Mouse (Mus musculus) liver, embryonic 13.5 days (tissue): ENCODE data around the gene Rem2. TPM values are rescaled to one million over a fixed set of nuclear protein-coding genes. Genes with fewer than 3 reads are reported as not detected.

Experiments
- ATAC-seq: fragments of 200-750 bp; cut with Nextera tagmentation; 2 replicates; pipeline ENCODE4 v1.8.0; 2017; ENCODE audit warnings: low read depth, mild to moderate bottlenecking, moderate number of reproducible peaks, moderate library complexity
- DNase-seq: peaks from one replicate; pipeline ENCODE4 v3.0.0; 2022
- H3K27ac ChIP-seq: fragments of 300-500 bp; sonication (generic); 2 replicates; pipeline ENCODE4 v1.5.1; 2015; ENCODE audit warnings: moderate library complexity, mild to moderate bottlenecking, inconsistent platforms
- H3K27me3 ChIP-seq: fragments of 300-500 bp; sonication (generic); 2 replicates; pipeline ENCODE4 v1.6.1; 2015; ENCODE audit warnings: mild to moderate bottlenecking, inconsistent platforms
- H3K36me3 ChIP-seq: fragments of 300-500 bp; sonication (generic); 2 replicates; pipeline ENCODE4 v1.6.1; 2015; ENCODE audit warnings: mild to moderate bottlenecking, inconsistent platforms
- H3K4me1 ChIP-seq: fragments of 300-500 bp; sonication (generic); replicated peaks from 2 replicates; pipeline ENCODE4 v1.6.1; 2015; ENCODE audit warnings: inconsistent platforms
- H3K4me2 ChIP-seq: fragments of 300-500 bp; sonication (generic); 2 replicates; pipeline ENCODE4 v1.6.1; 2015; ENCODE audit warnings: inconsistent platforms, mild to moderate bottlenecking, moderate library complexity
- H3K4me3 ChIP-seq: fragments of 300-500 bp; sonication (generic); replicated peaks from 2 replicates; pipeline ENCODE4 v1.5.1; 2015; ENCODE audit warnings: mild to moderate bottlenecking, inconsistent platforms
- H3K9ac ChIP-seq: fragments of 300-500 bp; sonication (generic); 2 replicates; pipeline ENCODE4 v1.6.1; 2015; ENCODE audit warnings: mild to moderate bottlenecking, inconsistent platforms
- H3K9me3 ChIP-seq: fragments of 300-500 bp; sonication (generic); replicated peaks from 2 replicates; pipeline ENCODE4 v1.6.1; 2016; ENCODE audit warnings: inconsistent platforms
- WGBS: fragments of 180-500 bp; shearing (Covaris S2); methylation state at CpG from one replicate; pipeline ENCODE4 v1.1.7; 2015; ENCODE audit not compliant: insufficient replicate concordance; 5-methylcytosine and 5-hydroxymethylcytosine counted together
- polyA plus RNA-seq: library from polyadenylated mRNA; unstranded; fragments of >200 nt; fragmentation: Nextera tagmentation; extraction: Ambion mirVana; gene quantifications from 2 replicates; pipeline ENCODE4 v1.2.1, GENCODE M21; 2015

Rem2 gene
- polyA plus RNA-seq, 1 experiment from 2014 or later: 0.06 TPM

DNA sequence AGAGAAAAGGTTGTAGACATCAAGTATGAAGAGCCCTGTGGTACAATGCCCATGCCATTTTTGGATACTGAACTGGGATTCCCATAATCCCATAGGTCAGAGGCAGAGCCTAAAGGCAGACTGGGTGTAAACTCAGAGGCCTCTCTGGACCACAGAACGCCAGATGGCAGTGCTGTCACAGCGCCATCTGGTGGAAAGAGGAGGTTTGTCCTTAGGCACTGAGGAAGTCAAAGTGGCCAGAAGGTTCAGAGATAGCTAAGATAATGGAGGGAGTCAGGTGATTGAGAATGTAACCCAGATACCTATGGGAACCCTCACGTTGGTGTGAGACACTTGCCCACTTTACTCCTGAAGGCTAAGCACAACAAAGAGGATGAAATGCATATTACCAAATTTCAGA, 18.3 kb downstream of the Rem2 start:
- DNase-seq (peak; percentile 42), ATAC-seq (peak; percentile 69)
- H3K36me3 ChIP-seq: no peaks in the 10 kb centered on the region
- no peak overlapping the region for H3K4me3 ChIP-seq
- H3K27me3 ChIP-seq: no peaks in the 10 kb centered on the region
- WGBS: 1% methylated on average over 3 of the region's 3 CpGs
- no peaks in the 10 kb centered on the region for H3K9me3 ChIP-seq
- no peak overlapping the region for H3K9ac ChIP-seq
- H3K4me1 ChIP-seq: peaks cover 10% of the 10 kb centered on the region
- H3K27ac ChIP-seq: no peak overlapping the region
- no peak overlapping the region for H3K4me2 ChIP-seq

DNA sequence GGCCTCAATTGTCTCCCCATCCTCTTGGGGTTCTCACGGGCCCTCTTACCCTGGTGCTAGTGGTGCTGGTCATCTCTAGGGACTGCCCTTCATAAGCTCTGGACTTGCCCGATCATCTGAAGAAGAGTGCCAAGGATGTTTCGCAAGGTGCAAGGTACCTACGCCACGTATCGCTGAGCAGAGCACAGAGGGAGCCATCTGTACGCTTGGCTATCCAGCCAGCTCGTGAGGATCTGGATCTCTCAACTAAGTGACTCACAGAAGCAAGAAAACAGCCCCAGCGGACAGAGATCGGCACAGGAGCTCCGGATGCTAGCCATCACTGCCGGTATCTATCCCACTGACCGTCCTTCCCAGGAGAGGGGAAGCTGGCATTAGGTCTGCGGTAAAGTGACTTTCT, 20.8 kb downstream of the Rem2 start:
- H3K4me1 ChIP-seq: peaks cover 10% of the 10 kb centered on the region
- no peak overlapping the region for H3K4me2 ChIP-seq
- ATAC-seq (no peak), DNase-seq (no peak)
- no peaks in the 10 kb centered on the region for H3K9me3 ChIP-seq
- no peak overlapping the region for H3K4me3 ChIP-seq
- 77% methylated on average over 14 of the region's 14 CpGs for WGBS
- no peaks in the 10 kb centered on the region for H3K36me3 ChIP-seq
- no peaks in the 10 kb centered on the region for H3K27me3 ChIP-seq
- no peak overlapping the region for H3K9ac ChIP-seq
- H3K27ac ChIP-seq: no peak overlapping the region

DNA sequence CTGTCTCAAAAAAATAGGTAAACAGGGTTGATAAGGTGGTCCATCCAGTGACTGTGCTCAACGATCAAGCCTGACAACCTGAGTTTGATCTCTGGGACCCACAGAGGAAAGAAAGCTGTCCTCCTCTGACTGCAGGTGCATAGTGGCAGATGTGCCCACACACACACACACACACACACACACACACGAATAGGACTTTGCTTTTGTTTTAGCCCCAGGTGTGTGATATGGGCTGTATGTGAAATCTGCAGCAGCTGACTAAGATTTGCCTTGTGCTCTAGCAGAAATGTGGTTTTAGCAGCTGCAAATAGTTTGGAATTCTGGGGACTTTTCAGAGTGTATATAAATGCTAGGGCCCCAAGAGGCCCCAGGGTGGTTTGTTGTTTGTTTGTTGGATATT, 23.4 kb downstream of the Rem2 start:
- Histone ChIP-seq H3K4me3 (no peak overlapping the region), H3K9me3 (no peaks in the 10 kb centered on the region), H3K36me3 (no peaks in the 10 kb centered on the region), H3K4me2 (no peak overlapping the region), H3K9ac (no peak overlapping the region), H3K27me3 (no peaks in the 10 kb centered on the region), H3K27ac (no peak overlapping the region), H3K4me1 (no peaks in the 10 kb centered on the region)
- DNase-seq: no peak
- 58% methylated on average over 2 of the region's 2 CpGs for WGBS
- no peak for ATAC-seq

DNA sequence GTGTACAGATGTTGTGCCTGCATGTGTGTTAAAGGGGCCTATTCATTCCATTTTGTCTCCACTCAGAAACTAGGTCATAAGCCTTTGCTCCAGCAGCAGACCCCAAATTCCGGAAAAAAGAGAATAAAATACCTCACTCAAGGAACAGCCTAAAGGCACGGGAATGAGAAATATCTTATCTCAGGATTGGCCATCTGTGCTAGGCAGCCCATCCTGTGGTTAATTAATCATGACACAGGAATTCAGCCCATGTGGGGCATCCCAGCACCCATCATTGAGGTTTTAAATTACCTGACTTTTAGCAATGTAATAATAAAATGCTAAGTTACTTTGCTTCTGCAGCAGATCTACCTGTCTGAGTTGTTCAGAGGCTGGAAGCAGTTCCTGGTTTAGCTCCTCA, 25.5 kb downstream of the Rem2 start:
- Histone ChIP-seq H3K27ac (no peak overlapping the region), H3K27me3 (no peaks in the 10 kb centered on the region), H3K9ac (no peak overlapping the region), H3K4me1 (no peaks in the 10 kb centered on the region), H3K36me3 (0 out of 2 replicates have a peak, but pooled peaks cover under 1% of the 10 kb centered on the region), H3K9me3 (no peaks in the 10 kb centered on the region), H3K4me3 (no peak overlapping the region), H3K4me2 (no peak overlapping the region)
- DNase-seq: no peak
- ATAC-seq: no peak
- WGBS: 31% methylated on average over 2 of the region's 2 CpGs

DNA sequence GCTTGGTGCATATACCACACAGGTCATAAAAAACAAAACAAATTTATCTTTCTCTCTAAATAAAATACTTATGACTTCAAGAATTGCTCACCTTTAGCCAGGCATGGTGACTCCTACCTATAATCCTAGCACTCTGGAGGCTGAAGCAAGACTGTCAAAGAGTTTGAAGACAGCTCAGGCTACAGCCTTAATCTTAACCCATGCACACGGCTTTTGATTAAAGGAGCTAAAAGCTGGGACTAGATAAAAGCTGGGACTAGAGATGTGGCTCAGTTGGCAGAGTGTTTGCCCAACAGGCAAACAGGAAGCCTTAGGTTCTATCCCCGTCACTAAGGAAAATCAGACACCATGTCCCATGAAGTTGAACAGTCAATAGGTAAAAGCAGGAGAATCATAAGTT, 27.2 kb downstream of the Rem2 start:
- H3K9ac ChIP-seq: no peak overlapping the region
- H3K4me1 ChIP-seq: no peaks in the 10 kb centered on the region
- DNase-seq (no peak), ATAC-seq (no peak)
- 37% methylated on average over 2 of the region's 2 CpGs for WGBS
- H3K9me3 ChIP-seq: no peaks in the 10 kb centered on the region
- H3K27me3 ChIP-seq: no peaks in the 10 kb centered on the region
- no peak overlapping the region for H3K27ac ChIP-seq
- no peak overlapping the region for H3K4me3 ChIP-seq
- no peak overlapping the region for H3K4me2 ChIP-seq
- H3K36me3 ChIP-seq: peaks cover 17% of the 10 kb centered on the region

DNA sequence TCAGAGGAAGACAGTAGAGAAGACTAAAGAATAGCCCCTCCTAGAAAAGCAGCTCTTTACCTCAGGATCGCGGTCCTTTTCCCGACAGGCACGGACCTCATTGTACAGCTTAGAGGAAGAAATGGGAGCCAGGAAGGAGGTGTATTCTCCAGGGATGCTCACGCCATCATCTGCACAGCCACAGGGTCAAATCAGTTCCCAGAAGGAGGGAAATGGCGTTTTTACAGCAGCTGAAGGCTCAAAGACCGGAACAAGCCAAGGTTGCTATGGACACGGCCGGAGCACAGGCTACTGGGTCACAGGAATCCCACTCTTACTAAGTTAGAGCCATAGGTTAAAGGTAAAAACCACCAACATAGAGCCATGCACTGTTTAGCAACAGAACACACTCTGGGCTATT, 33.9 kb downstream of the Rem2 start:
- Histone ChIP-seq H3K27me3 (no peaks in the 10 kb centered on the region), H3K4me2 (no peak overlapping the region), H3K27ac (no peak overlapping the region), H3K4me1 (no peaks in the 10 kb centered on the region), H3K36me3 (peaks cover 84% of the 10 kb centered on the region), H3K9me3 (no peaks in the 10 kb centered on the region), H3K9ac (no peak overlapping the region), H3K4me3 (no peak overlapping the region)
- WGBS: 82% methylated on average over 9 of the region's 9 CpGs
- ATAC-seq (no peak), DNase-seq (no peak)

DNA sequence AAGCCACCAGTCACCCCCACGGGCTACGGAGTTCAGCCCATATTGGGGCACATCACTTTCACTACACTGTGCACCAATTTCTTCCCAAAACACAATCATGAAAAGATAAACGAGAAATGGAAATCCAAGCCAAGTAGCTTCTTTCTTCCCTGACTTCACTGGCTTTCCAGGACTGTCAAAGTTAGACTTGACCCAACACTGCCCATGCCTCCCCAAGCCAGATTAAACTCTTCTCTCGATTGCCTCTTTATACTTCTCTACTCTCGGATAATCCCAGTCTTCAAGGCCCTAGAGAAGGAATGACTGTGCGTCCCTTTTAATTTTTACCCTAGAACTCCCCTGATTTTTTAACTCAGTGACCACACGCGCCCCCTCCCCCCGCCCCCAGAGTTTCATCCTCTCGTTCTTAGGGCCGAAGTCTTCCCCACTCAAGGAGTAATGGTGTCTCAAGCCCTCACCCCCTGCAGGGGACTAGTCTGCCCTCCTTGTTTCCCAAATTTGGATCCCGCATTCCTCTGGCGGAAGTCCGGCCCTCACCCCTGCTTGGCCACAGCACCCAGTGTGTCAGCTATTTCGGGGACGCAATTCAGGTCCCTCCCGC, 40.9 kb downstream of the Rem2 start:
- DNase-seq (no peak), ATAC-seq (no peak; the same call in 1 of the 2 replicates)
- H3K36me3 ChIP-seq: peaks cover 39% of the 10 kb centered on the region
- H3K4me1 ChIP-seq: peaks cover 24% of the 10 kb centered on the region
- peak overlapping the region; percentile 79 for H3K4me3 ChIP-seq
- H3K27ac ChIP-seq: peak overlapping the region; percentile 50; the same call in 1 of the 2 replicates
- peak overlapping the region; percentile 83 for H3K9ac ChIP-seq
- H3K27me3 ChIP-seq: no peaks in the 10 kb centered on the region
- H3K9me3 ChIP-seq: no peaks in the 10 kb centered on the region
- 3% methylated on average over 17 of the region's 17 CpGs for WGBS
- H3K4me2 ChIP-seq: peak overlapping the region; percentile 86

DNA sequence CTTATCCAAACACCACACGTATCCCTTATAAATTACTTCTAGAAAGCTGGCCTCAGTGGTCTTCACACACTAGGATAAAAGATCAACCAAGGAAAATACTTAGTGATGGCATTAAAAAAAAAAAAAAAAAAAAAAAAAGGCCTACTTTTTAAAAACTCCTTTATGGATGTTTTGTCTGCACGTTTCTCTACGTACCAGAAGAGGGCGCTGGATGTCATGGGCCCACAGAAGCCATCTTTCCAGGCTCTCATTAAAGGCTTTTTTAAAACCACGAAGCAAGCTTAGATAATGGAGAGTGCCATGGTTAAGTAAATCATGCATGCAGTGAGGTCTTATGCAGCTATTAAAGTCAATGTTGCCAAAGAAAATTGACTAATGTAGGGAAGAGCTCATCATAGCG, 47.7 kb downstream of the Rem2 start:
- Histone ChIP-seq H3K9me3 (no peaks in the 10 kb centered on the region), H3K4me1 (peaks cover 7% of the 10 kb centered on the region), H3K36me3 (no peaks in the 10 kb centered on the region), H3K4me3 (no peak overlapping the region), H3K9ac (no peak overlapping the region), H3K27ac (no peak overlapping the region), H3K4me2 (no peak overlapping the region), H3K27me3 (peaks cover 23% of the 10 kb centered on the region)
- ATAC-seq (no peak), DNase-seq (no peak)
- 26% methylated on average over 6 of the region's 6 CpGs for WGBS

DNA sequence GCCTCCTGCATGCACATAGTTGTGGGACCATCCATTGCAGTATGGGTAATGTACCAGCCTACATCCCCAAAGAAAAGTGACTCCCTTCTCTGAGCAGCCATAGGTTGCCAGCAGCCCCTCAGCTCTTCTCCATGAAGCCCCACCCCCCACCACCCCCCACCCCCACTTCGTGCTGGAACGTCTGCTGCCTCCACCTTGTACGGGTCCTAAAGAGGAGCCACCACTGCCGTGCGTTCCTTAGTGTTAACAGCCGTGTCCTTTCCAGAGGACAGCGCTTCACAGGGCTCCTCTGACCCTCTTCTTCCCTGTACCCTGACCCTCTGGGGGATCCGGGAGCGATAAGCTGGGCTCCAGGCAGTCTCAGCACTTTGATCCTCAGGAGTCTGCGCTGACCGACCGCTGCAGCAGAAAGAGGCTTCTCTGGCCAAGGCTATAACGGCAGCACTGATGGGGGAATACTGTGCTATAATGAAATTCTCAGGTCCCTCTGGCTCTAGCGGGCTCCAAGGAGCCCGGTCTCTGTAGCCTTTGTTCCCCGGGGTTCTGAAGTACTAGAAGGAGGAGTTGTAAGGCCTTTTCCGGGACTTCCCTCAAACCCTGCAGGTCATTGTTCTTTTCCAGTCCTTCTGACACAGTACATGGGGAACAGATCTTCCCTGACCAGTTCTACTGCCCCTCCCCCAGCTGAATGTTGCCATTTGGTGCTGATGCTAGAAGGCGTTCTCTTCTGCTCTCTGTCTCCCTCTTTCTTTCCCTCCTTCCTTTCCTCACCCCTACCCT, 51.5 kb downstream of the Rem2 start:
- H3K27me3 ChIP-seq: peaks cover 23% of the 10 kb centered on the region
- 3% methylated on average over 18 of the region's 18 CpGs for WGBS
- H3K4me3 ChIP-seq: peak overlapping the region; percentile 27
- peaks cover 8% of the 10 kb centered on the region for H3K4me1 ChIP-seq
- H3K27ac ChIP-seq: no peak overlapping the region
- H3K36me3 ChIP-seq: no peaks in the 10 kb centered on the region
- no peak overlapping the region for H3K9ac ChIP-seq
- H3K4me2 ChIP-seq: peak overlapping the region; percentile 49
- ATAC-seq: no peak
- no peaks in the 10 kb centered on the region for H3K9me3 ChIP-seq
- no peak for DNase-seq

DNA sequence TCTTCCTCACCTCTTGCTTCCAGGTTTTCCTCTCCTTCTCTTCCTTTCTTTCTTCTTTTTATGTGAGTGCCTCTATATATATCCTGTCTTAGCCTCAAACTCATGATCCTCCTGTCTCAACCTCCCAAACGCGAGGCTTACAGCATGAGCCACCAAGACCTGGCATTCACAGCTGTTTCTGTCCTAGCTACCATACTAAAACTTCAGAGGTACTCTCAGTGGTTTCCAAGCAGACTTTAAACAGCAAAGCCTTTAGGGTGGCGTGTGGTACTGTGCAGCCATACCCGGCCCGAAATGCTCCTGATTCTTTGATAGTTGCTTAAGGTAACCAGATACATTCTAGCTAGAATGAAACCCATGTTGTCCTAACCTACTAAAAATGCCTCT, 52.1 kb downstream of the Rem2 start:
- Histone ChIP-seq H3K4me3 (no peak overlapping the region), H3K4me1 (peaks cover 8% of the 10 kb centered on the region), H3K27ac (no peak overlapping the region), H3K27me3 (peaks cover 23% of the 10 kb centered on the region), H3K9ac (no peak overlapping the region), H3K4me2 (peak overlapping the region; percentile 49; the same call in 1 of the 2 replicates), H3K36me3 (no peaks in the 10 kb centered on the region), H3K9me3 (no peaks in the 10 kb centered on the region)
- ATAC-seq: no peak
- 17% methylated on average over 5 of the region's 5 CpGs for WGBS
- DNase-seq: no peak

DNA sequence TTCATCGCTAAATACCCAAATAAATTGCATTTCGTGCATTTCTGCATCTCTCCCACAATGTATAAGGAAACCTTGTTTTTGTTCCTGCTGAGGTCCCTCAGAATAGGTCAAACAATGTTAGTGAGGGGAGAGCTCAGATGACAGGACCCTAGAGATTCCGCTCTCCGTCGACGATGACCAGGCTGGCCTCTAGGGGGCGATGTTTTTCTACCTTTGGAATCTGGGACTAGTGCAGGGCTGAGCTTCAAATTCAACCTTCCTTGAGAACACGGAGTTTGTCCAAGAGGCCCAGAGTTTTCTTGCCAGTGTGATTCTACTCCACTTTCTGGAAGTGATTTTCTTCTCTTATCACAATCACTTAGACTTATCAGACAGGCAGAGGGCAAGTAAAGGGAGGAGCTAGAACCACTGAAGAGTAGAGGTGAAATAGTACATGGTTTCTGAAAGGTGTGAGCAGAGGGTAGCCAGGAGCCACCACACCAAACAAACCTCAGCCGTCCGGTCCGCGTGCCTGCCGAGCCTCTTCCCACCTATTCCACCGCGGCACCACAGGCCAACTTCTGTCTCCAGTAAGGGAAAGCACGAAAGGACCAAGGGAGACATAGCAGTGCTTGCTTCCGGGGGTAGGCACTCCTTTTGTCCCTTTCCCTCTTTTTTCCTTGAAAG, 52.7 kb downstream of the Rem2 start:
- Histone ChIP-seq H3K27ac (no peak overlapping the region), H3K4me3 (no peak overlapping the region), H3K27me3 (peaks cover 23% of the 10 kb centered on the region), H3K9ac (no peak overlapping the region), H3K9me3 (no peaks in the 10 kb centered on the region), H3K4me2 (no peak overlapping the region), H3K36me3 (no peaks in the 10 kb centered on the region), H3K4me1 (peaks cover 8% of the 10 kb centered on the region)
- WGBS: 8% methylated on average over 17 of the region's 17 CpGs
- 0 out of 2 replicates have a peak, but pooled peaks have one; percentile 31 for ATAC-seq
- DNase-seq: peak; percentile 61
